Mouse (Mus musculus): ENCODE data around the gene Map4. TPM values are rescaled to one million over a fixed set of nuclear protein-coding genes. Genes with fewer than 3 reads are reported as not detected.

Map4 gene
- polyA plus RNA-seq, 2 experiments: 7.7 to 13.5 TPM

DNA sequence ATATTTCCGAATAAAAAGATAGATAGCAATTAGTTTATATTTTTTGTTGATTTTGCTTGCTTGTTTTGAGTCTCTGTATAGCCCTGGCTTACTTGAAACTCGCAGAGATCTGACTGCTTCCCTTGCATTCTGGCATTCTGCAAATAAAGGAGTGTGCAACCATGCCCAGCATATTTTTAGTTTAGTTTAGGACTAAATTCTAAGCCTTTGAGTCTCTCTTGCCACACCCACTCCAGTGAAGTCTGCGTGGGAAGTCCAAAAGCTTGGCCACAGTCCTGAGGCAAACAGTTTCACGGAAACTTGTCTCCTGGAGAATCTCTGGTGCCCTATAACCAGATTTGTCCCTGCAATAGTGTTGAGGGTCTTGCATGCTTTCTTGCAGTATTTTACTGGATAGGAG, 113.1 kb downstream of the Map4 start:
- 66% methylated on average over 4 of the region's 4 CpGs for WGBS (ENCODE audit: insufficient replicate concordance)
- Histone ChIP-seq H3K4me3 (ENCODE audit: insufficient read depth in 1 of 2, low read depth in 2 of 2, low read length in 2 of 2) (no peak overlapping the region), H3K9ac (replicated peaks) (no peak overlapping the region), H3K9me3 (ENCODE audit: control insufficient read depth, low read length) (no peaks in the 10 kb centered on the region), H3K4me2 (ENCODE audit: low read depth) (no peak overlapping the region), H3K4me1 (replicated peaks; ENCODE audit: control insufficient read depth in 2 of 2, insufficient read depth in 2 of 2, low read length in 1 of 2) (no peaks in the 10 kb centered on the region), H3K27ac (no peak overlapping the region), H3K36me3 (replicated peaks; ENCODE audit: control insufficient read depth, insufficient read depth, low read depth) (no peaks in the 10 kb centered on the region), H3K27me3 (ENCODE audit: control insufficient read depth, insufficient read depth, low read length) (no peaks in the 10 kb centered on the region)
- ATAC-seq (ENCODE audit: insufficient read depth) (no peak), DNase-seq (ENCODE audit: low read depth in 3 of 3, low spot score in 3 of 3) (no peak)
- no peak for TF ChIP-seq CTCF (IDR thresholded peaks at IDR 0.05; ENCODE audit: low read depth)
- no peak for TF ChIP-seq EP300 (IDR thresholded peaks at IDR 0.05; ENCODE audit: low read depth)

- H3K36me3 ChIP-seq (replicated peaks; ENCODE audit: control insufficient read depth, insufficient read depth, low read depth): no peaks in the 10 kb centered on the region
- no peak overlapping the region for H3K4me3 ChIP-seq (ENCODE audit: insufficient read depth in 1 of 2, low read depth in 2 of 2, low read length in 2 of 2)
- no peaks in the 10 kb centered on the region for H3K9me3 ChIP-seq (ENCODE audit: control insufficient read depth, low read length)
- no peak for ATAC-seq (ENCODE audit: insufficient read depth)
- H3K4me1 ChIP-seq (replicated peaks; ENCODE audit: control insufficient read depth in 2 of 2, insufficient read depth in 2 of 2, low read length in 1 of 2): no peaks in the 10 kb centered on the region
- DNase-seq (ENCODE audit: low read depth in 3 of 3, low spot score in 3 of 3): no peak
- H3K9ac ChIP-seq (replicated peaks): no peak overlapping the region
- no peak for TF ChIP-seq EP300 (IDR thresholded peaks at IDR 0.05; ENCODE audit: low read depth)
- TF ChIP-seq CTCF (IDR thresholded peaks at IDR 0.05; ENCODE audit: low read depth): no peak
- H3K27ac ChIP-seq: no peak overlapping the region
- H3K27me3 ChIP-seq (ENCODE audit: control insufficient read depth, insufficient read depth, low read length): no peaks in the 10 kb centered on the region
- H3K4me2 ChIP-seq (ENCODE audit: low read depth): no peak overlapping the region
Observed at GRCm38 (mm10) chr9:110045763-110046377, 114.6 kb downstream of the Map4 start.

- no peak for ATAC-seq (ENCODE audit: insufficient read depth)
- DNase-seq (ENCODE audit: low read depth in 3 of 3, low spot score in 3 of 3): no peak
- Histone ChIP-seq H3K4me2 (ENCODE audit: low read depth) (no peak overlapping the region), H3K36me3 (replicated peaks; ENCODE audit: control insufficient read depth, insufficient read depth, low read depth) (no peaks in the 10 kb centered on the region), H3K9ac (replicated peaks) (no peak overlapping the region), H3K27ac (no peak overlapping the region), H3K4me1 (replicated peaks; ENCODE audit: control insufficient read depth in 2 of 2, insufficient read depth in 2 of 2, low read length in 1 of 2) (no peaks in the 10 kb centered on the region), H3K9me3 (ENCODE audit: control insufficient read depth, low read length) (no peaks in the 10 kb centered on the region), H3K27me3 (ENCODE audit: control insufficient read depth, insufficient read depth, low read length) (no peaks in the 10 kb centered on the region), H3K4me3 (ENCODE audit: insufficient read depth in 1 of 2, low read depth in 2 of 2, low read length in 2 of 2) (no peak overlapping the region)
- TF ChIP-seq EP300 (IDR thresholded peaks at IDR 0.05; ENCODE audit: low read depth): no peak
- no peak for TF ChIP-seq CTCF (IDR thresholded peaks at IDR 0.05; ENCODE audit: low read depth)
Observed at GRCm38 (mm10) chr9:110047260-110047659, 116.0 kb downstream of the Map4 start.

GRCm38 (mm10) chr9:110047857-110048256, 116.6 kb downstream of the Map4 start:
- ATAC-seq (ENCODE audit: insufficient read depth): no peak
- TF ChIP-seq EP300 (IDR thresholded peaks at IDR 0.05; ENCODE audit: low read depth) (no peak), CTCF (IDR thresholded peaks at IDR 0.05; ENCODE audit: low read depth) (no peak)
- 65% methylated on average over 3 of the region's 3 CpGs for WGBS (ENCODE audit: insufficient replicate concordance)

DNA sequence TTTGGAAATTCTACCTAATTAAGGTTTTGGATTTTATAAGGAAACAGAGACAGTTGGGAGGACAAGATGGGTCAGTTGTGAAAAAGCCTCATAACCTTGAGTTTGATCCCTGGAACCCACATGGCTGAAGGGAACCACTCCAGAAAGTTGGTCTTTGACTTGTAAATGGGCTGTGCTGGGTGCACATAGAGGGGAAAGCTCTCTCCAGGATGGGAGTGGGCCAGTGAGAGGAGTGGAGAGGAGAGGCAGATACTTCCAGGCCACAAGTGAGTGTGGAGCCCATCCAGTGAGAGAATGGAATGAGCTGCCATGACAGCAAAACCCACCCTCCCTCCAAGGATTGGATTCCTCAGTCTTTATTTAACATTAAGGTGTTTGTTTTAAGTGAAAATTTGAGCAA, 119.9 kb downstream of the Map4 start:
- DNase-seq (ENCODE audit: low read depth in 3 of 3, low spot score in 3 of 3) (no peak), ATAC-seq (ENCODE audit: insufficient read depth) (no peak)
- H3K4me1 ChIP-seq (replicated peaks; ENCODE audit: control insufficient read depth in 2 of 2, insufficient read depth in 2 of 2, low read length in 1 of 2): no peaks in the 10 kb centered on the region
- no peak overlapping the region for H3K9ac ChIP-seq (replicated peaks)
- H3K36me3 ChIP-seq (replicated peaks; ENCODE audit: control insufficient read depth, insufficient read depth, low read depth): no peaks in the 10 kb centered on the region
- H3K27ac ChIP-seq: no peak overlapping the region
- H3K4me3 ChIP-seq (ENCODE audit: insufficient read depth in 1 of 2, low read depth in 2 of 2, low read length in 2 of 2): no peak overlapping the region
- no peaks in the 10 kb centered on the region for H3K9me3 ChIP-seq (ENCODE audit: control insufficient read depth, low read length)
- no peaks in the 10 kb centered on the region for H3K27me3 ChIP-seq (ENCODE audit: control insufficient read depth, insufficient read depth, low read length)
- TF ChIP-seq CTCF (IDR thresholded peaks at IDR 0.05; ENCODE audit: low read depth) (no peak), EP300 (IDR thresholded peaks at IDR 0.05; ENCODE audit: low read depth) (no peak)
- H3K4me2 ChIP-seq (ENCODE audit: low read depth): no peak overlapping the region

More at GRCm38 (mm10) chr9:110047857-110048256, 116.6 kb downstream of the Map4 start:
- H3K27me3 ChIP-seq (ENCODE audit: control insufficient read depth, insufficient read depth, low read length): no peaks in the 10 kb centered on the region
- no peaks in the 10 kb centered on the region for H3K9me3 ChIP-seq (ENCODE audit: control insufficient read depth, low read length)
- no peak overlapping the region for H3K9ac ChIP-seq (replicated peaks)
- H3K27ac ChIP-seq: no peak overlapping the region
- no peaks in the 10 kb centered on the region for H3K4me1 ChIP-seq (replicated peaks; ENCODE audit: control insufficient read depth in 2 of 2, insufficient read depth in 2 of 2, low read length in 1 of 2)
- no peak for DNase-seq (ENCODE audit: low read depth in 3 of 3, low spot score in 3 of 3)
- no peaks in the 10 kb centered on the region for H3K36me3 ChIP-seq (replicated peaks; ENCODE audit: control insufficient read depth, insufficient read depth, low read depth)
- no peak overlapping the region for H3K4me2 ChIP-seq (ENCODE audit: low read depth)
- H3K4me3 ChIP-seq (ENCODE audit: insufficient read depth in 1 of 2, low read depth in 2 of 2, low read length in 2 of 2): no peak overlapping the region

Measured in liver, embryonic 14.5 days (tissue).